Mouse (Mus musculus) layer of hippocampus, adult 2 months (tissue): ENCODE data around the gene Adpgk. TPM values are rescaled to one million over a fixed set of nuclear protein-coding genes. Genes with fewer than 3 reads are reported as not detected.
A peak's percentile ranks its signal among the peaks of the same experiment; 100 is the strongest.

ENCODE experiments used
- DNase-seq, 2 experiments: peaks; one replicate each; pipeline ENCODE4 v3.0.0; 2022; ENCODE audit warnings: low spot score in 2 of 2
- H3K27ac ChIP-seq: fragments of 200-600 bp; 2 replicates; pipeline ENCODE4 v1.8.1; 2022
- H3K4me3 ChIP-seq: fragments of 200-600 bp; 2 replicates; pipeline ENCODE4 v1.8.1; 2022; ENCODE audit warnings: mild to moderate bottlenecking
- CTCF ChIP-seq: fragments of 200-600 bp; conservative IDR thresholded peaks from 2 replicates; pipeline ENCODE4 v1.8.1; 2022; ENCODE audit warnings: antibody characterized with exemption, mild to moderate bottlenecking, moderate library complexity
- total RNA-seq, 2 experiments: library from RNA; stranded (reverse); gene quantifications; 2 replicates each; pipeline ENCODE4 v1.2.3; 2021

Adpgk gene
- total RNA-seq, 2 experiments from 2014 or later = 16.2 to 16.8 TPM

DNA sequence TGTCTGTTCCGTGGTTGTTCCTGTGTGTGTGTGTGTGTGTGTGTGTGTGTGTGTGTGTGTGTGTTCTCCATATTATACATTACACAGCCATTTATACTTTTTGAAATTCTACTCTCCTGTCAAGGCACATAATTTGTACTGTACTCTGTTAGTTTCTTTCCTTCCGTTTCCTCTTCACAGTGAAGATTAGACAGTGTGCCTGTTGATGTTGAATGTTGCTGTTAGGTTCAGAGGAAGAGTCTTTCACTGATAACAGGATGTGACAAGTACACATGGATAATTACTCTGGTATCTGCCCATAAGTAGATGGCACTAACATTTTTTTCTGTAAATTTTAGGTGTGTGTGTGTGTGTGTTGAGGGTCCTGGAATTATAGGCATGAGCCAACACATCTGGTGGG, 5.1 kb downstream of the Adpgk start:
- H3K4me3 ChIP-seq = no peak overlapping the region
- no peak for TF ChIP-seq CTCF
- no peak for DNase-seq
- H3K27ac ChIP-seq = no peak overlapping the region

DNA sequence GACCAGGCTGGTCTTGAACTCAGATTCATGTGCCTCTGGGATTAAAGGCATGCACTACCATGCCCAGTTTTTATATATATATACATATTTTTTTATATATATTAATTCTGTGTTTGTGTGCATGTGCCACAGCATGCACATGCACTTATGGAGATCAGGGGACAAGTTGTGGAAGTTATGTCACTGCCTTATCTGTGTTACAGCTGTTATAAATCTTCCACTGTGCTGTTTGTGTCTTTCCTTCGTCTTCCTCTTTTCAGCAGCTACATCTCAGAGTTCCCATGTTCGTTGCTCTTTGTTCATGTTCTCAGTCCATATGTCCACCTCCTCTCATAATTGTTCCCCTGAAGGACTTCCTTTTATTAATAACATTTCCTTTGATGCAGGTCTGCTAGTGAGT, 16.5 kb downstream of the Adpgk start:
- Histone ChIP-seq H3K27ac (no peak overlapping the region), H3K4me3 (no peak overlapping the region)
- TF ChIP-seq CTCF = no peak
- no peak for DNase-seq

DNA sequence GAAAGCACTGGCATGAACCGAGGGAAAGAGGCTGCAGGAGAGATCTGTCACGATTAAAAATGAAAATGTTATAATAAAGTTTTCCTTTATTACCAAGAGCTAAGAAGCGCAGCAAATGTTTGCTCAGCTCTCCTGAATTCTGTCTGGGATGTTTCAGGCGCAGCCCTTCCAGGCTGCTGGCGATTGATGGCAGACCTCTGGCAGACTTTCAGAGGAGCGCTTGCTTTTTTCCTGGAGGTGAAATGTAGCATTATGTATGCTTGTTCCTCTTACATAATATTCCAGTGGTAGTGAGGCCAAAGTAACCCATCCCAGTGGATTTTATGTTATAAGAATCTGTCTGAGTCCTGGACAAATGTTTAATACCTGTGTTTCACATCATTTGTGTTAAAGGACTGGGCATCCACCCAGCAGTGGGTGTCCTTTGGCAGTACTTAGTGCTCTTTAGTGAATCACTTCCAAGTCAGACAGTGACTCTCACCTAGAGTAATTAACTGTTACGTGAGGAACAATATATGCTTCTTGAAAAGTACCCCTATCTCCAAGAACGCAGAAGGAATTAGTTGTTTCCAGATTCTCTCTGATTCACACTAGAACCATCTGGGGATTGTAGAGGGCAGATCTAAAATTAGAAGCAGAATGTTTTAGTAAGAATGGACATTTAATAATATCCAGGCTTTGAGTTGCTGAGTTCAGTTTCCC, 19.4 kb downstream of the Adpgk start:
- Histone ChIP-seq H3K4me3 (no peak overlapping the region), H3K27ac (peak overlapping the region; percentile 18; the same call in 1 of the 2 replicates)
- no peak for TF ChIP-seq CTCF
- DNase-seq = no peak

DNA sequence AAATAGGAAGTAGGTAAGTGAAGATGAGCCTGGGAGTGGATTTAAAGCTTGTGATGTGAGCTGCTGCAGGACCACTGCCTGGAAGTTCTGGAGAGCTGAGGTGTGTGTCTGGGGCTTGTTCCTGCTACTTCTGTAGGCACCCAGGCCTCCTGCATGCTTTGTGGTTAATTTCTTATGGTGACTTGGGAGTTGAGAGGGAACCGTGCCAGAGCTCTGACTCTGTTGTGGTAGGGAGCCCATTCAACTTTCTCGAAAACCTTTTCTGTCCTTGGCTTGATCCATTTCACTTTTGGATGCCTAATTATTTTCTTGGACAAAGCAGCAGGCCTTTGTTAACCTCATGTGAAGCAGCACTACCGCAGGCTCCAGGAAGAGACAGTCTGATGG, 19.9 kb downstream of the Adpgk start:
- DNase-seq = no peak

DNA sequence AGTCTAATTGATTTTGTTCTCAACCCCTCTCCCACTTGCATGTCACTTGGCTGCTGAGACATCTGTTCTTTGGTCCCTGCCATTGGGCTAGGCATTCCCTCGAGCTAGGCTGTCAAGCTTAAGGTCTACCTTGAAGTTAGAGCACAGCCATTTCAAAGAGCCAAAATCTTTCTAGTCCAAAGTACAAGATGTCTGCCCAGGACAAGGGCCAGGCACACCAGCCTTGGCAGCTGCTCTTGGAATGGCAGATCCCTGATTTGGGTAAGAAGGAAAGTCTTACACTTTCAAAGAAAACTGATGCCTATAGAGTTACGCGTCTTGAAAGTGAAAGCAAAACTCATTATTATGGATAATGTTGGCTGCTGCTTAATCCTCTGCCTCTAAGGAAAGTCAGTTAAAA, 24.8 kb downstream of the Adpgk start:
- Histone ChIP-seq H3K27ac (no peak overlapping the region), H3K4me3 (no peak overlapping the region)
- TF ChIP-seq CTCF = no peak
- DNase-seq = no peak

More for the DNA sequence above, 19.9 kb downstream of the Adpgk start:
- TF ChIP-seq CTCF = no peak
- Histone ChIP-seq H3K27ac (no peak overlapping the region), H3K4me3 (no peak overlapping the region)

DNA sequence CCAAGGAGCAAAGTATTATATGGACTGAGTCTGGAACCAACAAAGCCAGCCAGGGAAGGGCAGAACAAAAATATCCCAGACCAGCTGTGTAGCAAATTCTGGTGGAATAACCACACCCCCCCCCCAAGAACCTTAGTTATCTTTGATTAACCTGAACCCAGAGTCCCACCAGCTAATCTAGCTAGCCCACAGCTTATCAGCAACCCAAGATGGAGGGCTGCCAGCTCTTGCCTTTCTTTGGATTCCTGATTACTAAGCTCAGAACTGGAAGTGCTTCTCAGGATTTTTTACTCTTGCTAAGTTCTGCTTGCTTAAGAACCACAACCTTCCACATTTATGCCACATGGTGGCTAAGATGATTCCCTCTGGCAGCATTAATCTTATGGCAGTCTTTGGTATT, 33.0 kb downstream of the Adpgk start:
- TF ChIP-seq CTCF = no peak
- H3K4me3 ChIP-seq = no peak overlapping the region
- H3K27ac ChIP-seq = no peak overlapping the region
- DNase-seq = no peak

DNA sequence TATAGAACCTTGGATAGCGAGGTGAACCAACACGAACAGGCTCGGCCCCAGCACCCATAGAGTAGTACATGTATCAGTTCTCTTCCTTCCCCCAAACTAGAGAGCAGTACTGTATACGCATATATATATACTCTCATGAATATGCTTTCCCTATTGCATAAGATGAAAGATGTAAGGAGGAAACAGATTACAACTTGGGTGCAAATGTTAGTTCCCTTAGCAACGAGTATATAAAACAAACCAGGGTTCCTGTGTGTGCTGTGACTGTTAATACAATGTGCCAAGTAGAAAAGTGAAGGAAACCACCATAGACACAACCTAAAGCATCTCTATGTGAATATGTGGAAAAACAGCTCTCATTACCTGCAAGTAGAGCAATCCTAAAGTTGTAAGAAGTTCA, 38.7 kb downstream of the Adpgk start:
- TF ChIP-seq CTCF = no peak
- no peak for DNase-seq
- no peak overlapping the region for H3K27ac ChIP-seq
- no peak overlapping the region for H3K4me3 ChIP-seq

DNA sequence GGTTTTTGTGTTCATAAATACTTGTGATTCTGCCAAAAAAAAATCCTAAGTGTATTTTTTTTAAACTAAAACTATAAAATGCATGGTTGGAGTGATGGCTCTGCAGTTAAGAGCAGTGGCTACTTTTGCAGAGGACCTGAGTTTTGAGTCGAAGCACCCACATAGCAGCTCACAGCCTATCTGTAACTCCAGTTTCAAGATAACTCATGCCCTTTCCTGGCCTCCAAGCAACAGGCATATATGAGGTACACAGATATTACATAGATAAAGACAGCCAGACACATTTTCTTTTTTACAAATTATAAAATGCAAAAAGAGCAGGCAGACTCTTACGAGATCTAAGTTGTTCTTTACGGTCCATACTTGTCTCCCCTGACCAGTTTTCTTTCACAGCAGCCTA, 45.2 kb downstream of the Adpgk start:
- DNase-seq = no peak
- H3K27ac ChIP-seq = no peak overlapping the region
- no peak overlapping the region for H3K4me3 ChIP-seq
- no peak for TF ChIP-seq CTCF

DNA sequence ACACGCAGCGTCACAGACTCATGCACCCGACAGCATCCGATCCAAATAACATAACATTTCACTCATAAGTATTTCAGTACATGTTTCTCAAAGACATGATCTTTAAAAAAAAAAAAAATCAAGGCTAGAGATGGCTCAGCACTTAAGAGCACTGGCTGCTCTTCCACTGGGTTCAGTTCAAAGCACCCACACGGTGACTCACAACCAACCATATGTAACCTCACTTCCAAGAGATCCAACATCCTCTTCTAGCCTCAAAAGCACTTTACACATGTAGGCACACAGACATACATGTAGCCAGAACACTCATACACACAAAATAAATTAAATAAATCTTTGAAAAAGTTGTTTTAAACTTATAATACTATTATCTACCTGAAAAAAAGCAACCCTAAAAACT, 46.5 kb downstream of the Adpgk start:
- Histone ChIP-seq H3K27ac (no peak overlapping the region), H3K4me3 (no peak overlapping the region)
- no peak for DNase-seq
- TF ChIP-seq CTCF = no peak

DNA sequence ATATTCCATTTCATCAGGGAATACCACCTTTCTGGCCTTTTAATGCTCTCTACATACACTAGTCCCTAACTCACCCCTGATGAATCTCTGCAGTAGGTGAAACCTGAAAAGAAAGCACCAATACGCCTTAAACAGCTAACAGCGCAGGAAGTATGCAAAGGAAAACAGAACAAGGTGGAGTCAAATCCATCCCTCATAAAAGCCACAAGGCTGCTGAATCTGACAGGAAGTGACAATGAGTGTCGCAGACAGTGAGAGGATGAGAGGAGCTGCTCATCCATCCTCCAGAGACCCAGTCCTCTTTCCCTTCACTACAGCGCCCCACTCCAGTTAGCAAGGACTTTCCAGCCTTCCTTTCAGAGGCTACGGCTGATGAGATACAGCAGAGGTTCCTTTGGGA, 47.1 kb downstream of the Adpgk start:
- no peak for TF ChIP-seq CTCF
- Histone ChIP-seq H3K4me3 (no peak overlapping the region), H3K27ac (no peak overlapping the region)
- DNase-seq = no peak

DNA sequence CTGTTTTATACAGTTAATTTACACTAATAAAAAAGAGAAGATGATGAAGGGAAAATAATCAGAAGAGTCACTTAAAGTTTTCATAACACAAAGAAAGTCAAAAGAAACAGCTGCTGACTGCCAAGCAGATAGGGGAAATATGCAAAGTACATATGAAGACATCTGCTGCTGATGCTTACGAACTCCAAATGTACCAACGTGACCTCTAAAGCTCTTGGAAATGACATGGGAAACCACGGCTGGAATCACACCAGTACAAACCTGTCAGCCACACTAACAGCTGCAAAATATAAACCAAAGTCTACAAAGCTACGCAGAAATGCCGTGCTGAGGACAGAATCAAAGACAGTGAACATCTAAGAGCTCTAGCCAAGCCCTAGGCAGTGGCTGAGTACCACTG, 47.7 kb downstream of the Adpgk start:
- no peak for DNase-seq
- Histone ChIP-seq H3K4me3 (no peak overlapping the region), H3K27ac (no peak overlapping the region)
- TF ChIP-seq CTCF = no peak

DNA sequence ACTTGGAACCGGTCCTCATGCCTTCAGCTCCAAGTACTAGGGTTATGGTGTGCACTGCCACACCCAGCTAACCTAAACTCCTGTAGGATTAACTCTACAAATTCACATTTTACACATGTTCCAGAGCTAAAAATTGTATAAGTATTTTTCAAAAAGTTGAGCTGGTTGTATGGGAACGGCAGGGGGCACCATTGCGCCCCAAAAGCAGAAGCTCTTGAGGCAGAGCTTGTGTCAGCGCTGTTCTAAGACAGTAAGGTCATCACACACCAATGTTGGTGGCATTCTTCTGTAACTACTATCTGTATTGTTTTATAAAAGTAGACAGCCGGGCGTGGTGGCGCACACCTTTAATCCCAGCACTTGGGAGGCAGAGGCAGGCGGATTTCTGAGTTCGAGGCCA, 48.6 kb downstream of the Adpgk start:
- H3K27ac ChIP-seq = no peak overlapping the region
- DNase-seq = no peak
- no peak overlapping the region for H3K4me3 ChIP-seq
- peak; percentile 69 for TF ChIP-seq CTCF

DNA sequence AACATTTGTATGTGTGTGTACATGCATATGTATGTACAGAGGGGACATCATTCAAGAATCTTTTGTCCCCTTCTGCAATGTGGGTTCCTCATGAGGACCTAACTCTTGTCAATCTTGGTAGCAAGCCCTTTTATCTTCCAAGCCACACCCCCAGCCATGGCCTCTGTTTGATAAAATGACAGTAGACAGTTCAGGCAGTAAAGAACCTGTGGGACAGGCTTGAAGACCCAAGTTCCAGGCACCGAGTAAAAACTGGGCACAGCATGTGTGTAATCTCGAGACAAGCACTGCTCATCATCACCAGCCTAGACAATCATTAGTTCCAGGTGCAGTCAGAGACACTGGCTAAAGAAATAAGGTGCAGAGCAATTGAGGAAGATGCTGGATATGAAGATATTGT, 54.8 kb downstream of the Adpgk start:
- no peak overlapping the region for H3K4me3 ChIP-seq
- DNase-seq = no peak
- H3K27ac ChIP-seq = no peak overlapping the region
- no peak for TF ChIP-seq CTCF

DNA sequence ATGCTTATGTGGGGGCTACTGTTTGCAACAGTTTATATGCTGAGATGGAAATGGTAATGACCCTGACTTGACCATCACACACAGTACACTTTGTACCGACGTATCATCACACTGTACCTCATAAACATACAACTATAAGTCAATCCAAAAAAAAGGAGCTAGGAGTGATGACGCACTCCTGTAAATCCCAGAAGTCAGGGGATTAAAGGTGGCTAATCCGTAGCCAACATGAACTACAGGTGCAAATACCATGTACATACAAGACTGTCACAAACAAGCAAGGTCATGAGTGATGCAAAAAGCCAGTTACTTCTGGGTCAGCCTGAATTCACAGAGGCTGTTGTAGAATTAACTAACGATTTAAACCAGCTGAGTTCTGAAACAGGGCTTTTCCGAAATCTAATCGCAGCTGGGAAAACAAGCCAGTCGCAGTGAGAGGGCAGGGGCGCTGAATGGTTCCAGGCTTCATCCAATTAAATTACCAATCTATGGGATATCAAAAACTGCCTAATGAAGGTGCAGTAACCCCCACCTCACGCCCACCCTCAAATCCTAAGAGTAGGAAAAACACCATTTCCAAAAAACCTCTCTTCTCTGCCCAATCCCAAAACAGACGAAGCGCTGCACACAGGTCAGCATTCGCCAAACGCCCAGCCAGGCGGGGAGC, 61.4 kb downstream of the Adpgk start:
- peak overlapping the region; percentile 62 for H3K4me3 ChIP-seq
- DNase-seq = no peak
- no peak for TF ChIP-seq CTCF
- H3K27ac ChIP-seq = peak overlapping the region; percentile 72
